Mouse (Mus musculus): Measurements from ENCODE around the gene Tmem186. TPM values are rescaled to one million over a fixed set of nuclear protein-coding genes. Genes with fewer than 3 reads are reported as not detected.

Tmem186 gene
- polyA plus RNA-seq, 1 experiment from 2014 or later = 7.0 TPM

DNA sequence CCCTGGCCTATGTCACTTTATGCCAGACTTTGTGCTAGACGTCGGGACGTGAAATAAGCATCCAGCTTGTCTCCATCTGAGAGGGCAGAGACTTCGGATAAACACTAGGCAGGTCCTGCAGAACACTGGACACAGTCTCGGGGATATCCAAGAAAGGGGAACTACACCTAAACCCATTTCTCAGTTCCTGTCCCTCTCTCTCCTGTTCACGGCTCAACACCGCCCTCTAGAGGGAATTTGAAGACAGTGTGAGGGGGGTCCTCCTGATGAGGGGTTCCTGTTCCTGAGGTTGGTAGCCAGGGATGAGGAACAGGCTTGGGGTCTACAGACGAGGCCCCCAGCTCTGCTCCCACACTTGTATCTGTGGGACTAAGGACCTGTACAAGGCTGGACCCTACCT is 36.7 kb upstream of the Tmem186 start:
- Histone ChIP-seq H3K4me1 (ENCODE audit: insufficient read depth) (peaks cover 61% of the 10 kb centered on the region), H3K9me3 (ENCODE audit: low read length) (no peaks in the 10 kb centered on the region), H3K27ac (ENCODE audit: low read depth) (0 out of 2 replicates have a peak overlapping the region, but pooled peaks have one; percentile 1), H3K4me3 (ENCODE audit: low read depth, low read length) (no peak overlapping the region), H3K9ac (replicated peaks) (no peak overlapping the region), H3K27me3 (ENCODE audit: insufficient read depth, low read length) (no peaks in the 10 kb centered on the region), H3K4me2 (ENCODE audit: low read depth, low read length) (peak overlapping the region; percentile 49), H3K36me3 (replicated peaks; ENCODE audit: insufficient read depth, low read length) (peaks cover 3% of the 10 kb centered on the region)
- 2% methylated on average over 8 of the region's 8 CpGs for WGBS (ENCODE audit: insufficient replicate concordance)
- no peak for ATAC-seq
- DNase-seq = peak; percentile 74
- TF ChIP-seq EP300 (IDR thresholded peaks at IDR 0.05; ENCODE audit: low read depth) (no peak), CTCF (IDR thresholded peaks at IDR 0.05; ENCODE audit: low read depth) (peak; percentile 97)

DNA sequence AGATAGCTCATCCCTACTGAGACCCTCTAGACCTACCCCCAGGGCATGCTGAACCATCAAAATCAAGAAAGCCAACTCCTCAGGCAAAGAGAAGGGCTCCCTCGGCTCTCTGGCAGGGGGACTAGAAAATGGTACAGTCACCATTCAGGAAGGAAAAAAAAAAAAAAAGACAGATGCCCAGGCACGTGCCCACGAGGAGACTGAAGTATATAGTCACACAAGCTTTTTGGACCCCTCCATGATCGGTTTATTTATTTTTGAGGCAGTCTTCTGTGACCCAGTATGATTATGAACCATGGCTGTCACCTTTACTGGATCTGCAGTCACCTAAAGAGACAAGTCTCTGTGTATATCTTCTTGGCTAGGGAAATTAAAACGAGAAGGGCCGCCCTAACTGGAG is 35.8 kb upstream of the Tmem186 start:
- ATAC-seq (no peak), DNase-seq (no peak)
- TF ChIP-seq EP300 (IDR thresholded peaks at IDR 0.05; ENCODE audit: low read depth) = no peak
- TF ChIP-seq CTCF (IDR thresholded peaks at IDR 0.05; ENCODE audit: low read depth) = no peak
- Histone ChIP-seq H3K9me3 (ENCODE audit: low read length) (no peaks in the 10 kb centered on the region), H3K4me3 (ENCODE audit: low read depth, low read length) (no peak overlapping the region), H3K9ac (replicated peaks) (no peak overlapping the region), H3K4me2 (ENCODE audit: low read depth, low read length) (peak overlapping the region; percentile 80), H3K27me3 (ENCODE audit: insufficient read depth, low read length) (no peaks in the 10 kb centered on the region), H3K36me3 (replicated peaks; ENCODE audit: insufficient read depth, low read length) (peaks cover 7% of the 10 kb centered on the region), H3K27ac (ENCODE audit: low read depth) (peak overlapping the region; percentile 95; the same call in 1 of the 2 replicates), H3K4me1 (ENCODE audit: insufficient read depth) (peaks cover 60% of the 10 kb centered on the region)
- WGBS (ENCODE audit: insufficient replicate concordance) = 56% methylated on average over 6 of the region's 6 CpGs

- no peaks in the 10 kb centered on the region for H3K9me3 ChIP-seq (ENCODE audit: low read length)
- H3K36me3 ChIP-seq (replicated peaks; ENCODE audit: insufficient read depth, low read length) = peaks cover 7% of the 10 kb centered on the region
- peak overlapping the region; percentile 95 for H3K27ac ChIP-seq (ENCODE audit: low read depth)
- peak overlapping the region; percentile 77 for H3K4me3 ChIP-seq (ENCODE audit: low read depth, low read length)
- TF ChIP-seq EP300 (IDR thresholded peaks at IDR 0.05; ENCODE audit: low read depth) (no peak), CTCF (IDR thresholded peaks at IDR 0.05; ENCODE audit: low read depth) (no peak)
- ATAC-seq = no peak
- no peak for DNase-seq
- no peaks in the 10 kb centered on the region for H3K27me3 ChIP-seq (ENCODE audit: insufficient read depth, low read length)
- H3K4me1 ChIP-seq (ENCODE audit: insufficient read depth) = peaks cover 60% of the 10 kb centered on the region
- peak overlapping the region; percentile 80 for H3K4me2 ChIP-seq (ENCODE audit: low read depth, low read length)
- H3K9ac ChIP-seq (replicated peaks) = peak overlapping the region; percentile 83
Observed at GRCm38 (mm10) chr16:8672811-8673210, 35.3 kb upstream of the Tmem186 start.

DNA sequence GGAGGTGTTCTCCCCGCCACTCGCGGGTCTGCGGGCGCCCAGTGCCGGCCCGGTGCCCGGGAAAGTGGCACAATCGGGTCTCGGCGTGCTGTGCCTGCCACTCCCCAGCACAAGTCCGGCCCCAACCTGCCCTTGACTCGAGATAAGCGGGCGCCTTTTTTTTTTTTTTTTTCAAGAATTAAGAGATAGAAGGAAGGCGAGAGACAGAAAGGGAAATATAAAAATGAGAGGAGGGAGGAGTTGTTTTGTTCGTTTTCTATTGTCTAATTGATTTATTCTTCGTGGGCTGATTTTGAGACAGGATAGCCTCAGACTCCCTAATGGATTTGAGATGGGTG is 34.8 kb upstream of the Tmem186 start:
- Histone ChIP-seq H3K9me3 (ENCODE audit: low read length) (no peaks in the 10 kb centered on the region), H3K9ac (replicated peaks) (peak overlapping the region; percentile 83), H3K4me2 (ENCODE audit: low read depth, low read length) (peak overlapping the region; percentile 80), H3K36me3 (replicated peaks; ENCODE audit: insufficient read depth, low read length) (peaks cover 7% of the 10 kb centered on the region), H3K27me3 (ENCODE audit: insufficient read depth, low read length) (no peaks in the 10 kb centered on the region), H3K27ac (ENCODE audit: low read depth) (peak overlapping the region; percentile 95), H3K4me1 (ENCODE audit: insufficient read depth) (peaks cover 62% of the 10 kb centered on the region), H3K4me3 (ENCODE audit: low read depth, low read length) (peak overlapping the region; percentile 77)
- under 1% methylated on average over 18 of the region's 18 CpGs for WGBS (ENCODE audit: insufficient replicate concordance)
- no peak for ATAC-seq
- TF ChIP-seq CTCF (IDR thresholded peaks at IDR 0.05; ENCODE audit: low read depth) (no peak), EP300 (IDR thresholded peaks at IDR 0.05; ENCODE audit: low read depth) (peak; percentile 28; the same call in 1 of the 2 replicates)
- DNase-seq = no peak

- peak within 1 kb of the TSS; percentile 95 for H3K27ac ChIP-seq (ENCODE audit: low read depth)
- H3K36me3 ChIP-seq (replicated peaks; ENCODE audit: insufficient read depth, low read length) = peaks cover 7% of the 10 kb centered on the region
- peaks cover 62% of the 10 kb centered on the region for H3K4me1 ChIP-seq (ENCODE audit: insufficient read depth)
- peak; percentile 98 for DNase-seq
- H3K4me2 ChIP-seq (ENCODE audit: low read depth, low read length) = peak within 1 kb of the TSS; percentile 80
- H3K9me3 ChIP-seq (ENCODE audit: low read length) = no peaks in the 10 kb centered on the region
- ATAC-seq = peak; percentile 85
- WGBS (ENCODE audit: insufficient replicate concordance) = under 1% methylated on average over 60 of the region's 67 CpGs
- peak within 1 kb of the TSS; percentile 77 for H3K4me3 ChIP-seq (ENCODE audit: low read depth, low read length)
- no peaks in the 10 kb centered on the region for H3K27me3 ChIP-seq (ENCODE audit: insufficient read depth, low read length)
- TF ChIP-seq CTCF (IDR thresholded peaks at IDR 0.05; ENCODE audit: low read depth) = peak; percentile 62
- TF ChIP-seq EP300 (IDR thresholded peaks at IDR 0.05; ENCODE audit: low read depth) = peak; percentile 43; the same call in 1 of the 2 replicates
- H3K9ac ChIP-seq (replicated peaks) = peak within 1 kb of the TSS; percentile 83
Observed at GRCm38 (mm10) chr16:8671551-8672349, 34.2 kb upstream of the Tmem186 start, which contains the start of gene Carhsp1. Carhsp1 (minus strand) TSS chr16:8672155.

GRCm38 (mm10) chr16:8670041-8671035 is 32.8 kb upstream of the Tmem186 start:
- Histone ChIP-seq H3K36me3 (replicated peaks; ENCODE audit: insufficient read depth, low read length) (peaks cover 19% of the 10 kb centered on the region), H3K9ac (replicated peaks) (peak overlapping the region; percentile 83), H3K9me3 (ENCODE audit: low read length) (no peaks in the 10 kb centered on the region), H3K4me3 (ENCODE audit: low read depth, low read length) (peak overlapping the region; percentile 77), H3K4me1 (ENCODE audit: insufficient read depth) (peaks cover 70% of the 10 kb centered on the region), H3K27ac (ENCODE audit: low read depth) (peak overlapping the region; percentile 95), H3K4me2 (ENCODE audit: low read depth, low read length) (peak overlapping the region; percentile 80), H3K27me3 (ENCODE audit: insufficient read depth, low read length) (no peaks in the 10 kb centered on the region)
- TF ChIP-seq CTCF (IDR thresholded peaks at IDR 0.05; ENCODE audit: low read depth) (no peak), EP300 (IDR thresholded peaks at IDR 0.05; ENCODE audit: low read depth) (no peak)
- DNase-seq (peak; percentile 47), ATAC-seq (no peak)
- WGBS (ENCODE audit: insufficient replicate concordance) = 21% methylated on average over 14 of the region's 15 CpGs

All from liver, postnatal 0 days (tissue).